Mouse (Mus musculus): Measurements from ENCODE around the gene Btbd16. TPM values are rescaled to one million over a fixed set of nuclear protein-coding genes. Genes with fewer than 3 reads are reported as not detected.

The Btbd16 gene
- total RNA-seq, 2 experiments from 2014 or later: 0.74 to 0.94 TPM

DNA sequence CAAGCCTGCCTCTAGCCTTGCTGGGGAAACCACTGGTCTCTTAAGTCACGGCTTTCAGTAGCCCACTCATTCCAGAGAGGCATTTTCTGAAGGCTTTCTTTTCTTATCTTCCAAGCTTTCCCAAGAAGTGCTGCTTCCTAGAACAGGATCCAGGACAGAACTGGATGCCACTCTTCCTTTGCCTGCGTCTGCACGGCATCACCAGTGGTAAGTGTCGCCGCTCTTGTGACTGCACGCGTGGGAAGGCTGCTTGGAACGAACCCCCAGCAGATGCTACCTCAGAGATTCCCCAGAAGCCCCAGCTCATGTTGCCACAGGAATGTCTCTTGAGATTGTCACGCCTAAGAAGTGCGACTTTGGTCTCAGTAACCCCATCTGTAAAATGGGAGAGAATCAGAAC is 41.7 kb downstream of the Btbd16 start:
- peak in 1 of 2 experiments; percentile 34 for DNase-seq (ENCODE audit: low spot score in 2 of 2)

DNA sequence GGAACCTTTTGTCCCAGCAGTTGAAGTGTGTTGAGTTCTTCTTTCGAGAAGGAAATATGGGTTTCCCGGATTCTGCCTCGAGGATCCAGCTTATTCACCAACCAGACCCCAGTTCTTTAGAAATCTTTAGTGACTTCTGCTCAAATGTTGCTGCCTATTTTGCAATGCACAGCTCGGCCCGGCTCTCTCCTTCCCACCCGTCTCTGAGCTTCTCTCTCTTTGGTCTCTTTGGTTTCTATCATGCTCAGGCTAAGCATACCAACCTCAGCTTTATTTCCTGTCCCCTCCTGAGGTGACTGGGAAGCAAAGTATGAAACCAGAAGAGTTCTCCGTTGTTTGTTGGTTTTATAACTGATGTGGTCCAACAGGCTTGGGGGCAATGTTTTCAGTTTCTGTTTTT is 42.4 kb downstream of the Btbd16 start:
- no peak for DNase-seq (ENCODE audit: low spot score in 2 of 2)

DNA sequence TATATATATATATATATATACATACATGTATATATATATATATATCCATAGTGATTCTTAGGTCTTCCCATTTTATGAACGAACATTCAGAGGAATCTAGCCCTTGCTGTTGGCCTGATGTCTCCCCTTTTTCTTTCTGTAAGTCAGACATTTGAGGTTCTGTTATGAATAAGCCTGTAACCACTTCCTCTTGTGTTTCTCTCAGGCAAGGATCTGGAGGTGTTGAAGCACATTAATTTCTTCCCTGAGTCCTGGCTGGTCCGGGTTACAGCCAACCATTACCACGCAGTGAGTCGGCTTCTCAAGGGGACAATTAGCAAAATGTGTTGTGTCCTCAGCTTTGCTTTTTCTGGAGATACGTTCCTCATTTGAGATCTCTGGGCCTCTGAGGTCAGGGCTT is 44.9 kb downstream of the Btbd16 start:
- no peak for DNase-seq (ENCODE audit: low spot score in 2 of 2)

DNA sequence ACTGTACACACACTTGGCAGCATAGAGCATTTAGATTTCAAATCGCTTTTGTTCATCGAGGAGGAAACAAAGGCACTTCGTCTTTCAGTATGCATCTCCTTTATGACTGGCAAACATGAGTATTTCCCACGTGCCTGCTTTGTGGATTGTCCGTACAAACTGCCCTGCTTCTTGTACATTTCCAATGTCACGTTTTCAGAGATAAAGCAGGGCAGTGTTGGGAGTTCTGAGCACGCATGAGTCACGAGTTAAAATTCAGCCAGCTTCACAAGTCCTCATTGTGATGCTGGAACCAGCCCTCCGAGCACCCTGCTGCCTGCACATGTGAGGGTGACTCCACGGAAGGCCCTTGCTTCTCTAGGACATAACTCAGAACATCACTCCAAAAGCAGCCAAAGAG is 45.8 kb downstream of the Btbd16 start:
- DNase-seq (ENCODE audit: low spot score in 2 of 2): peak in 1 of 2 experiments; percentile 68

DNA sequence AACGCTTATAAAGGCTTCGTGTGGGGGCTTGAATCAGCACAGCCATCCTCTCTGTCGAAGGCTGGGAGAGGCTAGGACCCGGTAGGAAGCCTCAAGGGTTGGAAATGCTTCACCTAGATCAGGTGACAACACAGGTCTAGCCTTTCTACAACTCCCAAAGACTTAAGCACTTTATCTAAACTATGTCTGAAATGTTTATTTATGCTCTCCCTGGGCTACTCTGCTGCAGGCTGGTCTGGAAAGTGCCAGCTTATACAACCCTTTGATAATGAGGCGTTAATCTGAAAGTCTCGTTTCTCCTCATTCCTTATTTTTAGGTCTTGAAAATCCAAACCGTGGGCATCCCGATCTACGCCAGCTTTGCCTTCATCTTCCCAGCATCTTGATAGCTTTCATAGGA is 50.1 kb downstream of the Btbd16 start:
- no peak for DNase-seq (ENCODE audit: low spot score in 2 of 2)

DNA sequence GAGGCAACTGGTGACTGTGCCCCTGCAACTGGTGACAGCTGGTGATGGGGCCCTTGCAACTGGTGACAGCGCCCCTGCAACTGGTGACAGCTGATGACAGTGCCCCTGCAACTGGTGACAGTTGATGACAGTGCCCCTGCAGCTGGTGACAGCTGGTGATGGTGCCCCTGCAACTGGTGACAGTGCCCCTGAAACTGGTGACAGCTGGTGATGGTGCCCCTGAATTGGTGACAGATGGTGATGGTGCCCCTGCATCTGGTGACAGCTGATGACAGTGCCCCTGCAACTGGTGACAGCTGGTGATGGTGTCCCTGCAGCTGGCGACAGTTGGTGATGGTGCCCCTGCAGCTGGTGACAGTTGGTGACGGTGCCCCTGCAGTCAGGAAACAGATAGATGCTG is 52.5 kb downstream of the Btbd16 start:
- no peak for DNase-seq (ENCODE audit: low spot score in 2 of 2)

DNA sequence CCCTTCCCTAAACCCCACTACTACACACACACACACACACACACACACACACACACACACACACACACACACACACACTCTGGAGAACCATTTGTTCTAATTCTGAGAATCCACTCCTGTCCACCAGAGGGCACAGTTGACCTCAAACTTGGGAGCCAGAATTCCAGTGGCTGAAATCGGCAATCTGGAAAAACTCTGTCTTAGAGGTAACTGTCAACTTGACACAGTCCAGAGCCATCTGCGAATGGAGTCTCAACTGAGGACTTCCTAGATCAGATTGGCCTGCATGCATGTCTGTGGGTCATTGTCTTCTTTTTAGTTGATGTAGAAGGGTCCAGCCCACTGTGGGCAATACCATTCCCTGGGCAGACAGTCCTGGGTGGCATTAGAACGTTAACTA is 53.6 kb downstream of the Btbd16 start:
- peak; percentile 30 to 77 for DNase-seq (ENCODE audit: low spot score in 2 of 2)

DNA sequence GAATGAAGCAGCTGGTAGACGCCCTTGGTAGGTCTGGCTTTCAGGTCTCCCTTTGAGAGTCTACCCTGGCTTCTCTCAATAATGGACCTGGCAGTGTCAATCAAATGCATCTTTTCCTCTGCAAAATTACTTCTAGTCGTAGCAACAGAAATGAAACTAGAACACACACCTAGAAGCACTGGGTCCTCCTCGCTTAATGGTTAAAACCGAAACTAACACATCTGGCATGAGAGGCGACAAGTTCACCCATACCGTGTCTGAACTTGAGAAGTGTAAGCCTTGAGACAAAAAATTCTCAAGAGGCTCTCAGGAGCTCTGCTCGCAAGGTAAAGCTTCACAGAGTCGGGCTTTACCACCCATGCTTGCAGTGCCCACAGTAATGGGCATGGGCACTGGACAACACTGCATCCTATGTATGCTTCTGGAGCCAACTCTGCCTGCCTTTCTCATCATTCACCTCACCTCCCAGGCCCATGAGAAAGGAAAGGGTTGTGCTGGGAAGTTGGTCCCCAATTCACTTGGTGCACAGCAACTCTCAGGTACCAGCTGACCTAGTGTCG is 54.1 kb downstream of the Btbd16 start:
- DNase-seq (ENCODE audit: low spot score in 2 of 2): no peak

DNA sequence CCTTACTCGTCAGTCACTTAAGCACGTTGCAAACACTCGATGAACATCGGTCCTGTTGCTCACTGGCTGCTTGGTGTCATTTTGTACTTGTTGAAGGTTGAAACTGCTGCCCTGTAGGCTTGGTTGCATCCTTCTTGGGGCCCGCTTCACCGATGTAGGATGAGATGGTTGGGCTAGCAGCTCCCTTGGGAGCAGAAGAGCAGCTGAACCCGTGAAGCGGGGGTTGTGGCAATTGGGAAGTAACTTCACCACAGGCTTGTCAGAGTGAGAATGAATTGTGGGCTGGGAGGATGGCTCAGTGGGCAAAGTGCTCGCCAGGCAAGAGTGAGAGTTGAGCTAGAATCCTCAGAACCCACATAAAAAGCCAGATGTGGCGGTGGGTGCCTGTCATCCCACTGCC is 54.6 kb downstream of the Btbd16 start:
- DNase-seq (ENCODE audit: low spot score in 2 of 2): no peak

DNA sequence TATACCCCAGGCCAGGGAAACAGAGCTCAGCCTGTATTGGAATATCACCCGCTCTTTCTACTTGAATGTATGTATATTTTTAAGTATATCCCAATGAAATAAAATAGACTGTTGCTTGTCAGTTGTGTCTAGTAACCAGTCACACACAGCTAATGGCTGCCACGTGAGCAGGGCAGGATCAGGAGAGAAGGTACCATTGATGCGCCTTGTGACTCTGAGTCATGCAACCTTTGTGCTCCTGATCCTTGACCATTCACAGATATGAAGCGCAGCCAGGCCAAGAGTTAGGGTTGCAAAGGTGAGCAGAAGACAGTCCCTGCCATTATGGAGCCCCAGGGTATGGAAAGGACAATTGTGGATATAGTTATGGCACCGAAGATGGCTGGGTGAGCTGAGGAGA is 57.7 kb downstream of the Btbd16 start:
- no peak for DNase-seq (ENCODE audit: low spot score in 2 of 2)

DNA sequence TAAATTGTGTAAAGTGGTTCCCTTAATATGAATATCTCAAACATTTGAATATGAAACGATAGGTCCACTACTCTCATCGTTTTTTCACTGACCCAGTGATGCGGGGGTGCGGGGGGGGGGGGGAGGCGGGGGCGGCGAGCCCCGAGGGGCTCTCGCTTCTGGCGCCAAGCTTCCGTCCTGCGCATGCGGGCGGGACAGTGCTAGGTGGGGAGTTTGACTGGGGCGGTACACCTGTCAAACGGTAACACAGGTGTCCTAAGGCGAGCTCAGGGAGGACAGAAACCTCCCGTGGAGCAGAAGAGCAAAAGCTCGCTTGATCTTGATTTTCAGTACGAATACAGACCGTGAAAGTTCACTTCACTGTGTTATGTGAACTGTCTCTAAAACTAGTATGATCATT is 60.4 kb downstream of the Btbd16 start:
- no peak for DNase-seq (ENCODE audit: low spot score in 2 of 2)

DNA sequence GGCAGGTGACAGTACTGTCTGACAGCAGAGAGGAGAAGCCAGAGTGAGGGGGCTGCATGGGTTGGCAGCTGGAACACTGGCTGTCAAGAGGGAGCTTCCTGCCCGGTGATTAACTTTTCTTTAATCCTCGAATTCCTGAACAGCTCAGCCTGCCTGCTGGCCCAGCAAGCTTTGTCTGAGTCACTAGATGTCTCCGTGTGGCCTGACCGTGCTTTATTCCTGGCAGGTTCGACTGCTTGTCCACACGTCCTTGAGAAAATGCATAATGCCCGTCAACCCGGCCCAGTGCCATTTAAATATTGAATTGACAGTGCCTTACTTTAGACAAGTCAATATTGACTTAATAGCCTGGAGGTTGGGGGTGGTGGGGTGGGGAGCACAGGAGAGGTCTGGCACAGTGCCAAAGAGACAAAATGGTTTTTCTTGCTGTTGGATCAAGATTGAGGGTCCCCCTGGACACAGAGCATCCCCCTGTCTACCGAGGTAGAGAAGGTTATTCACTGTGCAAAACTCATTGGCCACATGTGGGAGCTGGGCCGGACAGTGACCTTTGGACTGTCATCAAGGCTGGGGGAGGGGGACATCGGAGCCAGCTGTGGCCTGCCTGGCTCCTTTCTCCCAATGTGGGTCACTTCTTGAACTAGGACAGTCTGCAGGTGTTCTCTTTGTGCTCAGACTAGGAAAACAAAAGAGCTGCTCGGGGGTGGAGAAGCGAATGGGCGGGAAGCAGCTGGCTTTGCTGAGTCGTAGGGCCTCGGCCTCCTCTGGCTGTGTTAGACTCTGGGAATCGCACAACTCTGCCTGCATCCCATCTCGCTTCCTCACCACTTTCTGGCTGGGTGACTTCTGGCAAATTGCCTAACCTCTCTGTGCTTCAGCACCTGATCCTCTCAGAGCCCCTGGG is 61.3 kb downstream of the Btbd16 start:
- no peak for DNase-seq (ENCODE audit: low spot score in 2 of 2)

DNA sequence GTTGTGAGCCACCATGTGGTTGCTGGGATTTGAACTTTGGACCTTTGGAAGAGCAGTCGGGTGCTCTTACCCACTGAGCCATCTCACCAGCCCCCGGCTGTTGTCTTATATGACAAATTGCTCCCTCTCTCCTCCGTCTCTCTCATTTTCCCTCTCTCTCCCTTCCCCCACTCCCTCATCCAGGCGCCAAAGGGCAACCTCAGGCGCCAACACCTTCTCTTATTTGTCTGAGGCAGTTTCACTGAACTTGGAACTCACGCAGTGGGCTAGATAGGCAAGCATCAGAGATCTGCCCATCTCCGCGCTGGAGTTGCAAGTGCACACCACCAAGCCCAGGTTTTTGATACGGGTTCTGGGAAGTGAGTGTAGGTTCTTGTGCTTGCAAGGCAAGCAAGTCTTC is 62.2 kb downstream of the Btbd16 start:
- no peak for DNase-seq (ENCODE audit: low spot score in 2 of 2)

DNA sequence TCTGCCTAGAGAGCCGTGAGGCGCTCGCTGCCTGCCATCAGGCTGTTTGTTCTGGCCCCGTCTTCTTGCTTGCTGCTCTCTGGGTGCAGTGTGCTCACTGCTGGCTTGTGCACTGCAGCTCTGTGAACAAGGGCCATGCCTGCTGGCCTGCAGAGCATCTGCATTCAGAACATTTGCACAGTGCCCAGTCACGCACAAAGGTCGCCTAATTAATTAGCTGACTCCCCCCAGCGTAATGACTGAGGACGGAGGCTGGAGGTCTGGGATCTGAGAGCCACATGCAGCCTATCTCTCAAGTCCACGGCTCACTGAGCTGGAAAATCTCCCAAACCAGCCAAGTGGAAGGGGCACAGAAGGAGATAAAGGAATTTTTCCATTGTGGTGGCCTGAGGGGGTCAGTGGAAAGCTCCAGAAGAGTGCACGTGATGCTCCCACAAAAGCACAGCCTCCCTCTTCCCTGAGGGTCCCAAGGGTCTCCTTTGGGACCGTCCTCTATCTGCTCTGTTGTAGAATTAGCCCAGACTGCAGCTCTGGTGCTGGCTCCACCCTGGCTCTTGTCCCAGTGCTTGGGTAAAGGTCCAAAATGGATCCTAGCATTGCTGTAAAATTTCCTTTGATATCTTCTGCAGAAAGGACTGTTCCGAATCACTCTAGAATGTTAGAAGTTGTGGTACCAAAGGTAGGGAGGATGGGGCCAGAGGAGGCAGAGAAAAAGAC is 64.2 kb downstream of the Btbd16 start:
- peak in 1 of 2 experiments; percentile 28 for DNase-seq (ENCODE audit: low spot score in 2 of 2)

DNA sequence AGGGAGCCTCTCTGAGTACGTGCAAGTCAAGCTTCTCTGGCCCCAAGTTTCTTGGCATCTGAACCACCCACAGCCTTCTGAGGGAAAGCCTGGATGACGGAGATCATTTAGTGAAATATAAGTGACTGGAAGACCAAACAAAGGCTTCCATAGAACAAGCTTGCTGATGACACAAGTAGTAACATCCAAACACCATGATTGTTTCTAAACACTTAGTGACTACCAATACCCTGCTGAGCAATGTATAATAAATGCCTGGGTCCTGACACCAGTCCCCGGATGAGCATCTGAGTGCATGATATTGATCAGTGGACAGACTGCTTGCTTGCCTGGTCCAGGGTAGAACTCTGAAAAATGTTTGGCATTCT is 64.8 kb downstream of the Btbd16 start:
- no peak for DNase-seq (ENCODE audit: low spot score in 2 of 2)

DNA sequence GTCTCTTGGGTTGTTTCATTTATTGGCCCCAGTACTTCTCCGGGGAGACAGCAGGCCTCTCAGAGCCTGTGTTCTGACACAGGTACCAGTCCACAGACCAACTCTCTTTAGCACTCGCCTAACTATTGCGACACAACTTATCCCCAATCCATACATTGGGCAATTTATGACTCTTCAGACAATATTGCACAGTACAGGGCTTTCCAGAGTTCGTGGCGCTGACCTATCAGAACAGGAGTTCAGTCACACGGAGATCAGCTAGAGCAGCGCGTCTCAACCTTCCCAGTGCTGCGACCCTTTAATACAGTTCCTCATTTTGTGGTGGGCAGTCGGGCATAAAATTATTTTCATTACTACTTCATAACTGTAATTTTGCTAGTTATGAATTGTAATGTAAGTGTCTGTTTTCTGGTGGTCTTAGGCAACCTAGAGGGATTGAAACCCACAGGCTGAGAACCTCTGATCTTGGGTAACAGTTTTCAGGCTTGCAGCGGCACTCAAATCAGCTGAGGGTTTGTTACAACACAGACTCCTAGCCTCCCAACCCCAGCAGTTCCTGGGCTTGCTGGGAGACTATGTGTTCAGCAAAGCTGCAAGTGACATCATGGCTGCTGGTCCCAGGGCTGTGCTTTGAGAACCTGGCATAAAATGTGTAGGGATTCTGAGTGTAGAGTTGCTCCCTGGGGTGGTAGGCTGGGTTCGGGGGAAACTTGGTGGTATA is 65.7 kb downstream of the Btbd16 start:
- DNase-seq (ENCODE audit: low spot score in 2 of 2): no peak

DNA sequence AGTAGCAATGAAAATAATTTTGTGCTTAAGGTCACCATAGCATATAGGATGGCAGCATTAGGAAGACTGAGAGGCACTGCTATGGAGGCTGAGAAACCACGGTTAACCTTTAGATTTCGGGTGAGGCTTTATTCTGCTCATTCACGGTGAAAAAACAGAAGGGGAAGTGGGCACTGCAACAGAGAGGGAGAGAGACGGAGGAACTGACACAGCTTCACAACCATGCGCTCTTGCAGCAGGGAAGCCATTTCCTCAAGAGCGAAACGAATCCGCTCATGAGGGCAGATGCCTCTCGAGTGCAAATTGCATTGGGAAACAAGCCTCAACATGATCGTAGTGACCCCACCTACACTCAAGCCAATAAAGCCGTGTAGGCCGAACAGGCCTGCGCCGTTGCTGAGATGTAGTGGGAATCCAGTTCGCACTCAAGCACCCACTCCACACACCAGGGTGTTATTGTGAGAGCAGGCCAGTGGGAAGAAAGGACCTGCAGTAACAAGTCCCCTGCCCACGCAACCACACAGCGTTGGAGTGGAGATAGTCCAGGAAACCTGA is 73.4 kb downstream of the Btbd16 start:
- no peak for DNase-seq (ENCODE audit: low spot score in 2 of 2)

DNA sequence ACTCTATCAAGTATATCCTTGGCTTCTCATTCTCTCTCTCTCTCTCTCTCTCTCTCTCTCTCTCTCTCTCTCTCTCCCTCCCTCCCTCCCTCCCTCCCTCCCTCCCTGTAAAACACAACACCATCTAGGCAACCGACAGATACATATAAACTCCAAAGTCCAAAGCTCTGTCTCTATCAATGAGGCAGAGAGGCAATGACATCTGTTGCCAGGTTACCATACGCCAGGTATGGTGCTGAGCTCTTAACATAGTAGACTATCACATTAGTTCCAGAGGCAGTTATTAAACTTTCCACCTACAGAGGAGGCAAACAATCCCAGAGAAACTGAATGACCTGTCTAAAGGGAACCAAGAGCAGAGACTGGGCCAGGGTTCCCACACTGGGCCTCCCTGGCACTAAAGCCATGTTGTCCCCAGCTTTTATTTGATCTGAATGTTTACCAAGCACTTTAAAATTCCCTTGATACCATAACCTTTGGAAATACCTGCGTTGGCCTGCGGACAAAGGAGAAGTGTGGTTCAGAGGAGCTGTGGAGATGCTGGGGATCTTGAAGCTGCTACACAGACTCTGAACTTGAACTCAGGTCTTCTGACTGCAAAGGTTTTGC is 80.9 kb downstream of the Btbd16 start:
- no peak for DNase-seq (ENCODE audit: low spot score in 2 of 2)

DNA sequence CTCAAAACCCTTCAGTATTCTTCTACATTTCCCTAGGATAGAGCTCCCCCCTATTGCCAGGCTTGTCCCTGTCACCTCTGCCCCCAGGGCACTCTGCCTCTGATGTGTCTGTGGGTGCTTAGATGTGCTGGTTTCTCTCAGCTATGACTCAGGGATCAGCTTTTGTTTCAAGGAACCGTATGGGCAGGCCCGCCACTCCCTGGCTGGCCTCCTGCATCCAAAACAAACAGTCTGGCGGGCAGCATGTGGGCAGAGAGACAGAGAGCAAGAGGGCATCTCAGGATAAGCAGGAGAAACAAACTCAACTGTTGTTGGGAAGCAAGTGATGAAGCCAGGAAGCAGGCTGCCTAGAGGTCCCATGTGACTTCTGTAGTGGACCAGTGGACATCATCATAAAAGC is 81.8 kb downstream of the Btbd16 start:
- DNase-seq (ENCODE audit: low spot score in 2 of 2): no peak

DNA sequence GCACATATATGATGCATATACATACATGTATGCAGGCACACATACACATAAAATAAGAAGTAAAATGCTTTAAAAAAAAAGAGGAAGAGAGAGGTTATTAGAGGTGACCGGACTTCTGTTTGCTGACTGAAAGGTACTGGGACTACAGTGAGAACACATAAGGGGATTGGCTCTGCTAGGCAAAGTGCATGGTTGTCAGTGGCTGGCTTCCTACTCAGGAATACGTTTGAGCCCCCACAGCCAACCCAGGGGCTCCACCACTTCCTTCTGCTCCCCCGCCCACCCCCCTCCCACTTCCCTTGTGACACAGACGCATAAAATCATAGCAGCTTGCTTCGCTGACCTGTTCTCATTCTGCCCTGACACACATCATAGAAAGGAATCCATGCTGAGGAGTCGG is 84.1 kb downstream of the Btbd16 start:
- DNase-seq (ENCODE audit: low spot score in 2 of 2): no peak

DNA sequence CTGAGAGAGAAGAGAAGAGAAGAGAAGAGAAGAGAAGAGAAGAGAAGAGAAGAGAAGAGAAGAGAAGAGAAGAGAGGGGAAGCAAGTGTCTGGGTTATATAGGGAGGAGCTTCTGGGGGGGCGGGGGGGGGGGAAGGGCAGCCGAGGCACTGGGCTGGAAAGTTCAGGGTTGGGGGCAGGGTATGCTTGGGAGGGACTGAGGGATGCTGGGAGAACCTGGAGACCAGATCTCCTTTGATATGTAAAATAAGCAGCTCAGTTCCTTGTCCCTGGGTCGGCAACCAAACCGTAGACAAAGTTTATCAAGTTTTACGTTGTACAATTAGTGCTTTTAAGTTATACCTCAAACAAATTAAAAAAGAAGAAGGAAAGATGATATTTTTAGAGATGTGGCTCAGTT is 86.1 kb downstream of the Btbd16 start:
- DNase-seq (ENCODE audit: low spot score in 2 of 2): no peak
